Mouse (Mus musculus) limb, embryonic 12.5 days (tissue): ENCODE measurements around the gene Fcgrt. TPM values are rescaled to one million over a fixed set of nuclear protein-coding genes. Genes with fewer than 3 reads are reported as not detected.
"Not testable (repeated sequence)": the region's sequence is repeated elsewhere in the genome, so short reads cannot be mapped to it uniquely, and the experiment has no call there.

Experiments
- ATAC-seq: fragments of 200-750 bp; cut with Nextera tagmentation; 2 replicates; pipeline ENCODE4 v1.8.0; 2017; ENCODE audit warnings: low read depth, moderate TSS enrichment; ENCODE audit not compliant: insufficient number of reproducible peaks, insufficient read depth, low FRiP score, low TSS enrichment
- H3K27ac ChIP-seq: fragments of 300-500 bp; sonication (generic); 2 replicates; pipeline ENCODE4 v1.5.1; 2016; ENCODE audit warnings: mild to moderate bottlenecking, moderate library complexity
- H3K27me3 ChIP-seq: fragments of 300-500 bp; sonication (generic); 2 replicates; pipeline ENCODE4 v1.6.1; 2016; ENCODE audit warnings: mild to moderate bottlenecking, moderate library complexity
- H3K36me3 ChIP-seq: fragments of 300-500 bp; sonication (generic); 2 replicates; pipeline ENCODE4 v1.6.1; 2016; ENCODE audit warnings: mild to moderate bottlenecking, moderate library complexity
- H3K4me1 ChIP-seq: fragments of 300-500 bp; sonication (generic); replicated peaks from 2 replicates; pipeline ENCODE4 v1.6.1; 2016
- H3K4me2 ChIP-seq: fragments of 300-500 bp; sonication (generic); 2 replicates; pipeline ENCODE4 v1.6.1; 2016; ENCODE audit warnings: mild to moderate bottlenecking, moderate library complexity
- H3K4me3 ChIP-seq: fragments of 300-500 bp; sonication (generic); replicated peaks from 2 replicates; pipeline ENCODE4 v1.5.1; 2016; ENCODE audit warnings: mild to moderate bottlenecking
- H3K9ac ChIP-seq: fragments of 300-500 bp; sonication (generic); replicated peaks from 2 replicates; pipeline ENCODE4 v1.6.1; 2016; ENCODE audit warnings: mild to moderate bottlenecking, moderate library complexity
- H3K9me3 ChIP-seq: fragments of 300-500 bp; sonication (generic); 2 replicates; pipeline ENCODE4 v1.6.1; 2016; ENCODE audit warnings: mild to moderate bottlenecking, moderate library complexity
- WGBS: fragments of 180-500 bp; shearing (Covaris S2); methylation state at CpG from one replicate; pipeline ENCODE4 v1.1.7; 2016; 5-methylcytosine and 5-hydroxymethylcytosine counted together
- polyA plus RNA-seq: library from polyadenylated mRNA; unstranded; fragments of >200 nt; fragmentation: Nextera tagmentation; extraction: Ambion mirVana; gene quantifications from 2 replicates; pipeline ENCODE4 v1.2.1, GENCODE M21; 2016

The Fcgrt gene
- polyA plus RNA-seq, 1 experiment from 2014 or later = 12.3 TPM

- H3K4me2 ChIP-seq = no peak overlapping the region
- H3K36me3 ChIP-seq = no peaks in the 10 kb centered on the region
- H3K27me3 ChIP-seq = no peaks in the 10 kb centered on the region
- no peak overlapping the region for H3K9ac ChIP-seq
- ATAC-seq = no peak
- H3K4me3 ChIP-seq = no peak overlapping the region
- H3K27ac ChIP-seq = no peak overlapping the region
- no peaks in the 10 kb centered on the region for H3K9me3 ChIP-seq
- 58% methylated on average over 5 of the region's 5 CpGs for WGBS
- H3K4me1 ChIP-seq = peaks cover 17% of the 10 kb centered on the region
These were observed 3.5 kb upstream of the Fcgrt start for GRCm38 (mm10) chr7:45107052-45107645.

- WGBS = 53% methylated on average over 6 of the region's 6 CpGs
- Histone ChIP-seq H3K4me3 (no peak overlapping the region), H3K9ac (no peak overlapping the region), H3K27ac (0 out of 2 replicates have a peak overlapping the region, but pooled peaks have one; percentile 35), H3K9me3 (no peaks in the 10 kb centered on the region), H3K4me2 (no peak overlapping the region), H3K36me3 (no peaks in the 10 kb centered on the region), H3K27me3 (no peaks in the 10 kb centered on the region), H3K4me1 (peaks cover 17% of the 10 kb centered on the region)
- no peak for ATAC-seq
These were observed 2.8 kb upstream of the Fcgrt start for GRCm38 (mm10) chr7:45106441-45106840.

- WGBS = 75% methylated on average over 8 of the region's 8 CpGs
- no peak for ATAC-seq
- Histone ChIP-seq H3K36me3 (no peaks in the 10 kb centered on the region), H3K4me2 (no peak overlapping the region), H3K9ac (no peak overlapping the region), H3K9me3 (no peaks in the 10 kb centered on the region), H3K27me3 (no peaks in the 10 kb centered on the region), H3K4me1 (peaks cover 17% of the 10 kb centered on the region), H3K4me3 (no peak overlapping the region), H3K27ac (no peak overlapping the region)
These were observed 1.8 kb upstream of the Fcgrt start for GRCm38 (mm10) chr7:45105491-45105890.

GRCm38 (mm10) chr7:45104941-45105340, 1.3 kb upstream of the Fcgrt start:
- 81% methylated on average over 5 of the region's 5 CpGs for WGBS
- no peak overlapping the region for H3K27ac ChIP-seq
- H3K4me3 ChIP-seq = no peak overlapping the region

GRCm38 (mm10) chr7:45102940-45103585, 588 bp downstream of the Fcgrt start:
- Histone ChIP-seq H3K36me3 (no peaks in the 10 kb centered on the region), H3K27ac (peak overlapping the region; percentile 89), H3K4me2 (peak overlapping the region; percentile 44), H3K9me3 (no peaks in the 10 kb centered on the region), H3K9ac (peak overlapping the region; percentile 50; the same call in 1 of the 2 replicates), H3K27me3 (no peaks in the 10 kb centered on the region), H3K4me3 (peak overlapping the region; percentile 6; the same call in 1 of the 2 replicates), H3K4me1 (peaks cover 17% of the 10 kb centered on the region)
- 68% methylated on average over 9 of the region's 9 CpGs for WGBS
- ATAC-seq = no peak

More at GRCm38 (mm10) chr7:45104941-45105340, 1.3 kb upstream of the Fcgrt start:
- H3K27me3 ChIP-seq = no peaks in the 10 kb centered on the region
- H3K36me3 ChIP-seq = no peaks in the 10 kb centered on the region
- no peak overlapping the region for H3K4me2 ChIP-seq
- H3K4me1 ChIP-seq = peaks cover 17% of the 10 kb centered on the region
- no peaks in the 10 kb centered on the region for H3K9me3 ChIP-seq
- no peak for ATAC-seq
- no peak overlapping the region for H3K9ac ChIP-seq

GRCm38 (mm10) chr7:45102441-45102840, 1.2 kb downstream of the Fcgrt start:
- H3K4me3 ChIP-seq = no peak overlapping the region
- no peaks in the 10 kb centered on the region for H3K9me3 ChIP-seq
- H3K4me2 ChIP-seq = no peak overlapping the region
- peaks cover 17% of the 10 kb centered on the region for H3K4me1 ChIP-seq
- ATAC-seq = no peak
- no peaks in the 10 kb centered on the region for H3K36me3 ChIP-seq
- no peak overlapping the region for H3K27ac ChIP-seq
- no peaks in the 10 kb centered on the region for H3K27me3 ChIP-seq
- 86% methylated on average over 11 of the region's 11 CpGs for WGBS
- H3K9ac ChIP-seq = no peak overlapping the region

- H3K4me1 ChIP-seq = peaks cover 17% of the 10 kb centered on the region
- no peak for ATAC-seq
- H3K36me3 ChIP-seq = no peaks in the 10 kb centered on the region
- H3K4me2 ChIP-seq = no peak overlapping the region
- H3K9me3 ChIP-seq = no peaks in the 10 kb centered on the region
- no peak overlapping the region for H3K4me3 ChIP-seq
- no peaks in the 10 kb centered on the region for H3K27me3 ChIP-seq
- 83% methylated on average over 6 of the region's 6 CpGs for WGBS
- H3K27ac ChIP-seq = no peak overlapping the region
- H3K9ac ChIP-seq = no peak overlapping the region
These were observed 3.6 kb downstream of the Fcgrt start for GRCm38 (mm10) chr7:45100046-45100445.

GRCm38 (mm10) chr7:45098541-45099240, 5.0 kb downstream of the Fcgrt start:
- H3K36me3 ChIP-seq = no peaks in the 10 kb centered on the region
- no peaks in the 10 kb centered on the region for H3K27me3 ChIP-seq
- H3K9ac ChIP-seq = no peak overlapping the region
- WGBS = 92% methylated on average over 8 of the region's 8 CpGs
- ATAC-seq = no peak
- H3K27ac ChIP-seq = no peak overlapping the region
- H3K4me1 ChIP-seq = peaks cover 22% of the 10 kb centered on the region
- H3K4me3 ChIP-seq = no peak overlapping the region
- H3K4me2 ChIP-seq = no peak overlapping the region
- H3K9me3 ChIP-seq = no peaks in the 10 kb centered on the region

- H3K4me3 ChIP-seq = no peak overlapping the region
- no peak overlapping the region for H3K27ac ChIP-seq
- 60% methylated on average over 6 of the region's 6 CpGs for WGBS
- H3K36me3 ChIP-seq = no peaks in the 10 kb centered on the region
- no peaks in the 10 kb centered on the region for H3K27me3 ChIP-seq
- peaks cover 21% of the 10 kb centered on the region for H3K4me1 ChIP-seq
- H3K4me2 ChIP-seq = no peak overlapping the region
- H3K9ac ChIP-seq = no peak overlapping the region
- ATAC-seq = no peak
- no peaks in the 10 kb centered on the region for H3K9me3 ChIP-seq
These were observed 6.2 kb downstream of the Fcgrt start for GRCm38 (mm10) chr7:45097479-45097878.

GRCm38 (mm10) chr7:45095965-45096364, 7.7 kb downstream of the Fcgrt start:
- H3K9ac ChIP-seq, ATAC-seq: not testable (repeated sequence)
- 95% methylated on average over 14 of the region's 14 CpGs for WGBS

GRCm38 (mm10) chr7:45095367-45095766, 8.3 kb downstream of the Fcgrt start:
- Histone ChIP-seq H3K27me3 (no peaks in the 10 kb centered on the region), H3K4me2 (no peak overlapping the region), H3K36me3 (no peaks in the 10 kb centered on the region), H3K4me1 (peaks cover 31% of the 10 kb centered on the region), H3K9me3 (no peaks in the 10 kb centered on the region), H3K9ac (no peak overlapping the region), H3K4me3 (no peak overlapping the region), H3K27ac (no peak overlapping the region)
- no peak for ATAC-seq
- 64% methylated on average over 6 of the region's 6 CpGs for WGBS

More at GRCm38 (mm10) chr7:45095965-45096364, 7.7 kb downstream of the Fcgrt start:
- H3K4me2 ChIP-seq, H3K36me3 ChIP-seq, H3K4me3 ChIP-seq, H3K27ac ChIP-seq, H3K9me3 ChIP-seq, H3K27me3 ChIP-seq: not testable (repeated sequence)
- peaks cover 26% of the 10 kb centered on the region for H3K4me1 ChIP-seq
